Mouse (Mus musculus) E14TG2a.4 (cell line): ENCODE measurements at regions not wholly inside any gene's neighbourhood (a gene's known extent, or its start where the extent isn't known, plus 50 kb on each side); places are given as distances from the start of the nearest gene placed in this dataset.

ENCODE experiments used
- CTCF ChIP-seq: conservative IDR thresholded peaks from 2 replicates; pipeline ENCODE4 v1.5.1; 2014; ENCODE audit warnings: low read length
- NANOG ChIP-seq: IDR thresholded peaks from 2 replicates; pipeline ENCODE4 v1.6.1; 2014; ENCODE audit warnings: borderline replicate concordance, low read length, mixed read lengths

- no peak for TF ChIP-seq CTCF
- no peak for TF ChIP-seq NANOG
Observed at GRCm38 (mm10) chr6:7790040-7790439, 54.6 kb upstream of the C1galt1 start.
